Mouse (Mus musculus): ENCODE data around the gene Man1c1. TPM values are rescaled to one million over a fixed set of nuclear protein-coding genes. Genes with fewer than 3 reads are reported as not detected.

Gene Man1c1
- polyA plus RNA-seq, 1 experiment from 2014 or later, result 5.3 TPM

DNA sequence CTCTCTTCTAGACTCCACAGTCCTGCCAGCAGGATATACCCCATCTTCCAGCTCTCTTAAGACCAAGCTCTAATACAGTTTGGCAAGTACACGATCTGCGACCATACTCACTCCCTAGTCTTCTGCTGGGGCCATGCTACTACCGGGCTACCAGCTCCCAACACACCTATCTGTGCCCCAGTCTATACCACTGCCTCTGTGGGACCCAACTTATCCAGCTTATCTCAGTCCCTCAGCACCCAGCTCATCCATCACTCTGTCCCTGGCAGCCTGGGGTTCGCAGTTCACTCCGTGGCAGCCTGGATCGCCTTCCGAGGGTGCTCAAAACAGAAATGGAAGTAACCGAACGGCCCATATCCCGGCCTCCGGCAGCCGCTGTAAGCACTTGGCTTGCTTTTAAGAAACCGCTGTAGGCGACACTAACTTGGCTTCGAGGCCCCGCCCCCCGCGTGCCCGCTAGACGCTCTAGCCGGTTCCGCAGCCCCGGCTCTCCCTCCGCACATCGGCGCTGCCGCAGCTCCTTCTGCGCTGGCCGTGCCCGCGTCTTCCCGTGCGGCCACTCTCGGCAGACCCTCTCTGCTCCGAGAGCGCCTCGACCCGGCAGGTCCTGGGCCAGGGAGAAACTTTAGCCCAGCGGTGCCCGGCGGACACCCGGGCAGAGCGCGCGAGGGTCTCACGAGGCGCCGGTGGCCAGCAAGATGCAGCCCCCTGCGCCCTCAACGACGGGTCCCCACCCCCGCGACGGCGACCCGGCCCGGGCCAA is 169.8 kb downstream of the Man1c1 start:
- H3K27ac ChIP-seq (ENCODE audit: low read depth, low read length), result peak overlapping the region; percentile 79
- ATAC-seq (ENCODE audit: low FRiP score) (peak; percentile 48; the same call in 1 of the 2 replicates), DNase-seq (ENCODE audit: low spot score) (peak; percentile 74)
- H3K36me3 ChIP-seq (ENCODE audit: control insufficient read depth, insufficient read depth, low read length), result 0 out of 2 replicates have a peak, but pooled peaks cover 5% of the 10 kb centered on the region
- peak overlapping the region; percentile 82 for H3K4me3 ChIP-seq (ENCODE audit: low read depth, low read length)
- H3K27me3 ChIP-seq (ENCODE audit: control insufficient read depth, insufficient read depth, low read length), result no peaks in the 10 kb centered on the region
- WGBS, result 1% methylated on average over 53 of the region's 57 CpGs
- H3K4me1 ChIP-seq (replicated peaks; ENCODE audit: control insufficient read depth, insufficient read depth, low read length), result peaks cover 9% of the 10 kb centered on the region; the same call in 1 of the 2 replicates
- peak overlapping the region; percentile 99 for H3K4me2 ChIP-seq (replicated peaks; ENCODE audit: low read depth, low read length)
- peak overlapping the region; percentile 82 for H3K9ac ChIP-seq (ENCODE audit: low read depth, low read length)
- H3K9me3 ChIP-seq (ENCODE audit: control insufficient read depth, low read length), result no peaks in the 10 kb centered on the region

DNA sequence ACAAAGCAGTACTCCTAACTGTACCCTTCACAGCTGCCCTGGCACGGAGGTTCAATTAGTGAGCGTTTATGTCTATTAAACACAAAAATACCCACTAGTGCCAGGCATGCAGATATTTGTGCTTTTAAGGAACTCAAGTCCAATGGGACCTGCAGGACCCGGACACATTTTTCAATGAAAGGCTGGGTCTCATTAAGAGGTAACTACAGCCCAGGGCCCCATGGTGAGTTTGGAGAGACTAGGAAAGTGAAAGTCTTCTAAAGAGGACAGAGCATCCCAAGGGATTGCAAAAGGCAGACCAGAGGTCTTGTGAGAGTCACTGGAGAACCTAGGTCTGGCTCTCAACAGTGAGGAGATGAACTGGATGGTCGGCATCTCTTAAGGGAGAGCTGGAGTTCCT is 170.7 kb downstream of the Man1c1 start:
- 86% methylated on average over 4 of the region's 4 CpGs for WGBS
- DNase-seq (ENCODE audit: low spot score) (no peak), ATAC-seq (ENCODE audit: low FRiP score) (no peak)
- Histone ChIP-seq H3K36me3 (ENCODE audit: control insufficient read depth, insufficient read depth, low read length) (no peaks in the 10 kb centered on the region), H3K27me3 (ENCODE audit: control insufficient read depth, insufficient read depth, low read length) (no peaks in the 10 kb centered on the region), H3K27ac (ENCODE audit: low read depth, low read length) (no peak overlapping the region), H3K9ac (ENCODE audit: low read depth, low read length) (no peak overlapping the region), H3K9me3 (ENCODE audit: control insufficient read depth, low read length) (no peaks in the 10 kb centered on the region), H3K4me1 (replicated peaks; ENCODE audit: control insufficient read depth, insufficient read depth, low read length) (peaks cover 9% of the 10 kb centered on the region; the same call in 1 of the 2 replicates), H3K4me3 (ENCODE audit: low read depth, low read length) (peak overlapping the region; percentile 82; the same call in 1 of the 2 replicates), H3K4me2 (replicated peaks; ENCODE audit: low read depth, low read length) (no peak overlapping the region)

GRCm38 (mm10) chr4:134532928-134533327 is 171.2 kb downstream of the Man1c1 start:
- Histone ChIP-seq H3K9ac (ENCODE audit: low read depth, low read length) (no peak overlapping the region), H3K36me3 (ENCODE audit: control insufficient read depth, insufficient read depth, low read length) (no peaks in the 10 kb centered on the region), H3K4me3 (ENCODE audit: low read depth, low read length) (no peak overlapping the region), H3K27ac (ENCODE audit: low read depth, low read length) (no peak overlapping the region), H3K27me3 (ENCODE audit: control insufficient read depth, insufficient read depth, low read length) (no peaks in the 10 kb centered on the region), H3K4me1 (replicated peaks; ENCODE audit: control insufficient read depth, insufficient read depth, low read length) (peaks cover 9% of the 10 kb centered on the region; the same call in 1 of the 2 replicates), H3K4me2 (replicated peaks; ENCODE audit: low read depth, low read length) (no peak overlapping the region), H3K9me3 (ENCODE audit: control insufficient read depth, low read length) (no peaks in the 10 kb centered on the region)
- no peak for DNase-seq (ENCODE audit: low spot score)
- WGBS, result 91% methylated on average over 4 of the region's 4 CpGs
- ATAC-seq (ENCODE audit: low FRiP score), result no peak

DNA sequence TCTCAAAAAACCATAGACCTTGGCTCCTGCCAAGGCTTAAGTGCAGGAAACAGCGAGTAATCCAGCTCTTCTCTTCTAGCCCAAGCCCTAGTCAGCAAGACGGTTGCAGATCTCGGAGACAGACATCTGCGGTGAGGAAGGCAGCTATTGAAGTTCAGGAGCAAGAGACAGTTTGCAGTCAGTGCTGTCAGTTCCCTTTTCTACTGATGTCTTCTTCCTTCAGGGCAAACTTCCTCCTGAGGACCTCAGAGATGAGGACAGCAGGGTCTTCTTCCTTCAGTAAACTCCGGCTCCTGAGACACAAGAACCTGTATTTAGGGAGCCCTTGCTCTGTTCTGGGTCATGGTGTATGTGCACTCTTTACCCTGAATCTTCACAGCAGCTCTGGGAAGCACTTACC is 177.9 kb downstream of the Man1c1 start:
- WGBS, result 86% methylated on average over 5 of the region's 5 CpGs
- no peaks in the 10 kb centered on the region for H3K36me3 ChIP-seq (ENCODE audit: control insufficient read depth, insufficient read depth, low read length)
- DNase-seq (ENCODE audit: low spot score), result no peak
- no peaks in the 10 kb centered on the region for H3K4me1 ChIP-seq (replicated peaks; ENCODE audit: control insufficient read depth, insufficient read depth, low read length)
- H3K9ac ChIP-seq (ENCODE audit: low read depth, low read length), result no peak overlapping the region
- H3K4me2 ChIP-seq (replicated peaks; ENCODE audit: low read depth, low read length), result no peak overlapping the region
- ATAC-seq (ENCODE audit: low FRiP score), result no peak
- no peak overlapping the region for H3K4me3 ChIP-seq (ENCODE audit: low read depth, low read length)
- H3K27ac ChIP-seq (ENCODE audit: low read depth, low read length), result no peak overlapping the region
- H3K9me3 ChIP-seq (ENCODE audit: control insufficient read depth, low read length), result no peaks in the 10 kb centered on the region
- no peaks in the 10 kb centered on the region for H3K27me3 ChIP-seq (ENCODE audit: control insufficient read depth, insufficient read depth, low read length)

GRCm38 (mm10) chr4:134525806-134526205 is 178.3 kb downstream of the Man1c1 start:
- no peak for DNase-seq (ENCODE audit: low spot score)
- 80% methylated on average over 5 of the region's 5 CpGs for WGBS

DNA sequence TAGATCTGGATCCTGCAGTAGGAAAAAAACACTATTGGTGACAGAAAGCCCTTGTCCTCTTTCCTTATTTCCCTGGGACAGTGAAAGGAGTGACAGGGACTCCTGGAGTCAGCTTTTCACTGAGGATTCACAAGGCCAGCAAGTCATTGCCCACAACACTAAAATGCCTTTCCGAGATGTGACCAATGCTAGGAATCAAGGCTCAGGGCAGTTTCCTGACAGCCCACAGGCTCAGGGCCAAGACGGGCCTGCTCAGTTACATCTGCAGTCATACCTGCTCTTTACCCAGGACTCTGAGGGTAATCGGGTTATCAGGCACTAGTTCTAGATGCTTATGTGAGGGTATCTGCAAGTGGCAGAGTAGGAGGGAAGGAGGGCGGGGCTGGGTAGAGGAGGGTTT is 180.6 kb downstream of the Man1c1 start:
- H3K27me3 ChIP-seq (ENCODE audit: control insufficient read depth, insufficient read depth, low read length), result no peaks in the 10 kb centered on the region
- DNase-seq (ENCODE audit: low spot score) (no peak), ATAC-seq (ENCODE audit: low FRiP score) (no peak)
- no peak overlapping the region for H3K27ac ChIP-seq (ENCODE audit: low read depth, low read length)
- H3K4me1 ChIP-seq (replicated peaks; ENCODE audit: control insufficient read depth, insufficient read depth, low read length), result no peaks in the 10 kb centered on the region
- H3K9ac ChIP-seq (ENCODE audit: low read depth, low read length), result no peak overlapping the region
- 92% methylated on average over 4 of the region's 4 CpGs for WGBS
- no peak overlapping the region for H3K4me3 ChIP-seq (ENCODE audit: low read depth, low read length)
- H3K36me3 ChIP-seq (ENCODE audit: control insufficient read depth, insufficient read depth, low read length), result no peaks in the 10 kb centered on the region
- no peaks in the 10 kb centered on the region for H3K9me3 ChIP-seq (ENCODE audit: control insufficient read depth, low read length)
- H3K4me2 ChIP-seq (replicated peaks; ENCODE audit: low read depth, low read length), result no peak overlapping the region

More at GRCm38 (mm10) chr4:134525806-134526205, 178.3 kb downstream of the Man1c1 start:
- no peak overlapping the region for H3K4me3 ChIP-seq (ENCODE audit: low read depth, low read length)
- no peaks in the 10 kb centered on the region for H3K4me1 ChIP-seq (replicated peaks; ENCODE audit: control insufficient read depth, insufficient read depth, low read length)
- no peak overlapping the region for H3K9ac ChIP-seq (ENCODE audit: low read depth, low read length)
- H3K9me3 ChIP-seq (ENCODE audit: control insufficient read depth, low read length), result no peaks in the 10 kb centered on the region
- H3K36me3 ChIP-seq (ENCODE audit: control insufficient read depth, insufficient read depth, low read length), result no peaks in the 10 kb centered on the region
- H3K27ac ChIP-seq (ENCODE audit: low read depth, low read length), result no peak overlapping the region
- no peaks in the 10 kb centered on the region for H3K27me3 ChIP-seq (ENCODE audit: control insufficient read depth, insufficient read depth, low read length)
- no peak overlapping the region for H3K4me2 ChIP-seq (replicated peaks; ENCODE audit: low read depth, low read length)
- ATAC-seq (ENCODE audit: low FRiP score), result no peak

GRCm38 (mm10) chr4:134519281-134519680 is 184.8 kb downstream of the Man1c1 start:
- H3K4me1 ChIP-seq (replicated peaks; ENCODE audit: control insufficient read depth, insufficient read depth, low read length), result no peaks in the 10 kb centered on the region
- DNase-seq (ENCODE audit: low spot score) (no peak), ATAC-seq (ENCODE audit: low FRiP score) (no peak)
- no peak overlapping the region for H3K9ac ChIP-seq (ENCODE audit: low read depth, low read length)
- no peak overlapping the region for H3K4me2 ChIP-seq (replicated peaks; ENCODE audit: low read depth, low read length)
- no peaks in the 10 kb centered on the region for H3K36me3 ChIP-seq (ENCODE audit: control insufficient read depth, insufficient read depth, low read length)
- no peaks in the 10 kb centered on the region for H3K27me3 ChIP-seq (ENCODE audit: control insufficient read depth, insufficient read depth, low read length)
- H3K27ac ChIP-seq (ENCODE audit: low read depth, low read length), result no peak overlapping the region
- H3K4me3 ChIP-seq (ENCODE audit: low read depth, low read length), result no peak overlapping the region
- no peaks in the 10 kb centered on the region for H3K9me3 ChIP-seq (ENCODE audit: control insufficient read depth, low read length)

DNA sequence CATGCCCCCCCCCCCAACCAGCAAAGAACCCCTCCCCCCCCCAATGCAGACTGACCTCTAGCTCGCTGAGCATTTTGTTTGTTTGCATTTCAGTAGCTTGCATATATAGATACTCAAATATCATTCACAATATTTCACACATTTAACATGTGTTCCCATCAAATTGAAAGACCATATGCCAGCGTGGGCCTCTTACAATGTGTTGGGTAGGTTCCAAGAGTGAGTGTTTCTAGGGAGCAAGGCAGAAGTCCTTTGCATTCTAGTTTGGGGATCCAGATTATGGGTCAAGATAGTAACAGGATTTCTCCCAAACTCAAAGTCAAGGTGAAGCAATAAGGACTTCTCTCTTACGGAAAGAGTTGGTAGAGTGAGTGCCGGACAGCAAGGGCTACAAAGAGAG is 185.5 kb downstream of the Man1c1 start:
- H3K9me3 ChIP-seq (ENCODE audit: control insufficient read depth, low read length), result no peaks in the 10 kb centered on the region
- H3K9ac ChIP-seq (ENCODE audit: low read depth, low read length), result no peak overlapping the region
- DNase-seq (ENCODE audit: low spot score), result no peak
- no peak for ATAC-seq (ENCODE audit: low FRiP score)
- 96% methylated on average over 4 of the region's 4 CpGs for WGBS
- H3K4me2 ChIP-seq (replicated peaks; ENCODE audit: low read depth, low read length), result no peak overlapping the region
- H3K36me3 ChIP-seq (ENCODE audit: control insufficient read depth, insufficient read depth, low read length), result no peaks in the 10 kb centered on the region
- no peaks in the 10 kb centered on the region for H3K4me1 ChIP-seq (replicated peaks; ENCODE audit: control insufficient read depth, insufficient read depth, low read length)
- no peak overlapping the region for H3K27ac ChIP-seq (ENCODE audit: low read depth, low read length)
- H3K4me3 ChIP-seq (ENCODE audit: low read depth, low read length), result no peak overlapping the region
- H3K27me3 ChIP-seq (ENCODE audit: control insufficient read depth, insufficient read depth, low read length), result no peaks in the 10 kb centered on the region

GRCm38 (mm10) chr4:134517719-134518118 is 186.4 kb downstream of the Man1c1 start:
- no peaks in the 10 kb centered on the region for H3K9me3 ChIP-seq (ENCODE audit: control insufficient read depth, low read length)
- no peaks in the 10 kb centered on the region for H3K27me3 ChIP-seq (ENCODE audit: control insufficient read depth, insufficient read depth, low read length)
- DNase-seq (ENCODE audit: low spot score) (no peak), ATAC-seq (ENCODE audit: low FRiP score) (no peak)
- no peaks in the 10 kb centered on the region for H3K36me3 ChIP-seq (ENCODE audit: control insufficient read depth, insufficient read depth, low read length)
- no peak overlapping the region for H3K9ac ChIP-seq (ENCODE audit: low read depth, low read length)
- no peak overlapping the region for H3K4me3 ChIP-seq (ENCODE audit: low read depth, low read length)
- no peak overlapping the region for H3K4me2 ChIP-seq (replicated peaks; ENCODE audit: low read depth, low read length)
- no peak overlapping the region for H3K27ac ChIP-seq (ENCODE audit: low read depth, low read length)
- 89% methylated on average over 10 of the region's 10 CpGs for WGBS
- no peaks in the 10 kb centered on the region for H3K4me1 ChIP-seq (replicated peaks; ENCODE audit: control insufficient read depth, insufficient read depth, low read length)
